Mouse (Mus musculus) cerebral cortex, adult 2 months (tissue): Measurements from ENCODE around the gene Akap13.

Source experiments
- WGBS: fragments of 180-500 bp; shearing (Covaris S2); methylation state at CpG from one replicate; pipeline ENCODE4 v1.1.7; 2018; 5-methylcytosine and 5-hydroxymethylcytosine counted together

The Akap13 gene

DNA sequence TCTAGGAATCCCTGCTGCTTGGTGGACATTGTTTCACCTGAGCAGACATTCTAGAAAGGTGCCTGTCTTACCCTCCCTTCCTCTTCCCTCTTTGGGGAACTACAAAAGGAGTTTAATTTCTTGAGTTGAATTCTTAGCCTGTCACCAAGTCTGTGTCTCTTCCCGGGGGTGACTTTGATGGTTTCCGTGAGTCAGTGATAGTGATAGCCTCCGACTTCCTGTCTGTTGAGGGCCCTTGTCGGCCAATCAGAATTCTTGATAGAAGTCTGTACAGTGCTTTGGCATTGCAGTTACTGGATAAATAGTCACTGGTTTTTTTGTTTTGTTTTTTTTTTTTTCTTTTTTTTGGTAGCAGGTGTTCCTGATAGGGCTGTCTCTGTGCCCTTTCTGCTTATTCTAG, 116.8 kb downstream of the Akap13 start:
- WGBS = 87% methylated on average over 4 of the region's 4 CpGs

DNA sequence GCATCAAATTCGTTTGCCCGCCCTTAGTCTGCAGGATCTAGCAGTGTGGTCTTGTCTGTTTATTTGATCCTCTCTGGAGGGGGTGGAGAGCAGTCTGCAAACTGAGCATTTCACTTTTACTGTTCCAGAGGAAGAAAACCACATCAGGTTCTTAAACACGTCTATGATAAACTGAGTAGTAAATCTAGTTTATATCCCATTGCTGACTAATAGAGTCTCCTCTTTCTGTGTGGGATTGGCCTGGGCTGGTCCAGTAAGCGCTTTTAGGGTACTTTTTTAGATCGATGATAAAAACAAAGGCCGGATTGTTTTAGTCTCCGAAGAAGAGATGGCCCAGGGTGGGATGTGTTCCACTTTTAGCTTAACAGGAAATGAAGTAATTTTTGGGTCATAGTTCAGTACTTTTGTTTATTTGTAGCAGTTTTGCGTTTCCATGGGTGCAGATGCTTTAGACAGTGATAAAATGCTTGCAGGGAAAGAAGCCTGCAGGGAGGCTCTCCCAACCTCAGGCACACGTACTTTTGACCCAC, 119.9 kb downstream of the Akap13 start:
- 62% methylated on average over 9 of the region's 9 CpGs for WGBS

DNA sequence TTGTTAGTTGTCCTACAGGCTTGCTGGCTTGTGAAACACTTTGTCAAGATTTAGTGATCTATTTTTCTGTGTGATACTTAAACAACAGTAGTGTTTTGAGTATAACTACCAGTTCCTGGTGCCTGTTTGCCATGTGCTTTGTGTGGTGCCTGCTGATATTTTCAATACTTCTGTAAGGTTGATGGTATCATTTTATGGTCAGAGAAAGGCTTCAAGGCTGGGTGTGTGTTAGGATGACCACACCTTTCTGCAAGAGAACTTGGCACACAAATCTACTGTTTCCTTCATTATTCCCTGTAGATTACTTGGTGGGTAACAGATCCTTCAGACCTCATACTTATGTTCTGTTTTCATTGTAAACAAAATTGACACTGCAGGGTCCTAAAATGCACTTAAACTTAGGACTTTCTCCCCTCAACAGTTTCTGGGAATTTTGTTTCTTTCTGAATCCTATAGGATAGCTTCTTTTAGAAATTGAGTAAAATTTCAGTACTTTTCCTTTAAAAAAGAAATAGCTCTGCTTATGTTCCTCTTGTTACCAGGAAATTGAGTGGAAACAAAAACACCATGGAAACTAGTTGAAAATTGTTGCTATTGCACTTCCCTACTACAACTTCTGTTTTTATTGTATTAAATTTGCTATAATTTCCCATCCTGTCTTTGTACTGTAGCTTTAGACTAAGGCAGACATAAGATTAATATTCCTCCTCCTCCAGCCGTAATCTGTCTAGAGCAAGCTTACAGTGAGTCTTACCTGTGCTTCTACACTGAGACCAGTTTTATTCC, 120.7 kb downstream of the Akap13 start:
- 93% methylated on average over 1 of the region's 1 CpGs for WGBS

- WGBS = 98% methylated on average over 2 of the region's 2 CpGs
Observed at GRCm38 (mm10) chr7:75576851-75577250, 121.5 kb downstream of the Akap13 start.

- WGBS = 86% methylated on average over 6 of the region's 6 CpGs
Observed at GRCm38 (mm10) chr7:75577353-75577752, 122.0 kb downstream of the Akap13 start.

DNA sequence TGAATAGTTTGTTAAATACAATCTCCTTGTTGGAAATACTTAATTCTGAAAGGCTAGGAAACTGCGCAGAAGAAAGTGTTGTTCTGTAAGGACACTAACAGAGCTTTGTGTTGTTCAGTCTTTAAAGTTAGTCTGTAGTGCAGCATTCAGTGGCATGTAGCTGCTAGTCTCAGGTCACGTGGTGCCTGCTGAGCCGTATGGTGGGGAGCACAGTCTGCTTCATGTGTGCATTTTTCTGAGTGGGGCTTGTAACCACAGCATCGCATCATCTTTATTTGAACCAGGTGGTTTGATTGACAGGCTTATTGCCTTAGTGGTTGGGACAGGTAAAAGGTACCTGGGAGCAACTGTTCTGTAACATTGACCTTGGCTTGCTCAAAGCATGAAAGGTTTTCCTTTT, 123.3 kb downstream of the Akap13 start:
- WGBS = 90% methylated on average over 4 of the region's 4 CpGs

GRCm38 (mm10) chr7:75582091-75582490, 126.8 kb downstream of the Akap13 start:
- 91% methylated on average over 4 of the region's 4 CpGs for WGBS

- 88% methylated on average over 2 of the region's 2 CpGs for WGBS
Observed at GRCm38 (mm10) chr7:75584100-75584499, 128.8 kb downstream of the Akap13 start.

DNA sequence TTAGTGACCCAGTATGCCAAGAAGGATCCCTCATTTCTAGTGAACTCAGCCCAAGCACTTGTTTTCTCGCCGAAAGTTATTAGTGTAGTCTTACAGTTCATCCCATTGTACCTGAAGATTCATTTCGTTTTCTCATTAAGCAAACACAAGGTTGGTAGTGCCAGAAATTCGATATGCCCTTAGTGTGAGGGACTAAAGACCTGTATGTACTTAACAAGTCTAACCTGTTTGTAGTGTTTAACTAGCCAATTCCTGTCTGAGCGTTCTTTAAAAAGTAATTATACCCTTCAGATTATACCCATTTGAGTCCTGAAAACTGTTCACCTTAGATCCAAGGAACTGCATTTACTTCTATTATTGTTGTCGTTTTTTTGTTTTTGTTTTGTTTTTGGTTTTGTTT, 130.1 kb downstream of the Akap13 start:
- 93% methylated on average over 6 of the region's 6 CpGs for WGBS

GRCm38 (mm10) chr7:75586113-75586512, 130.8 kb downstream of the Akap13 start:
- 44% methylated on average over 14 of the region's 14 CpGs for WGBS

DNA sequence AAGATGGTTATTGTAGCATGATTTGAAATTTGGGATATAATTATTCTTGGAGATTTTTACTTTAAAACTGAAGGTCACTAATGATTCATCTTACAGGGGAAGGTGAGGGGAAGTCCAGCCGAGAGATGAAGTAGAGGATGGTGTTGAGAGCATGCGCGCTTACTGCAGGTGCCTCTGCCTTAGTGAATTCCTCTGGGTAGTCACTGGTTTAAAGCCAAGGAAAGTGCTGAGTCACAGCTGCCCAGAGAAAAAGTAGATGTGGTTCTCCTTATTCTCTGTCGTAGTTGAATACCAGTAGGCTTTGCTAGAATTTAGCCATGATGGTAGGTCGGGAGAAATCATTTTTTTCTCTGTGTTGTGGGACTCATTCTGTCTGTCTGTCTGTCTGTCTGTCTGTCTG, 132.4 kb downstream of the Akap13 start:
- WGBS = 67% methylated on average over 5 of the region's 5 CpGs

DNA sequence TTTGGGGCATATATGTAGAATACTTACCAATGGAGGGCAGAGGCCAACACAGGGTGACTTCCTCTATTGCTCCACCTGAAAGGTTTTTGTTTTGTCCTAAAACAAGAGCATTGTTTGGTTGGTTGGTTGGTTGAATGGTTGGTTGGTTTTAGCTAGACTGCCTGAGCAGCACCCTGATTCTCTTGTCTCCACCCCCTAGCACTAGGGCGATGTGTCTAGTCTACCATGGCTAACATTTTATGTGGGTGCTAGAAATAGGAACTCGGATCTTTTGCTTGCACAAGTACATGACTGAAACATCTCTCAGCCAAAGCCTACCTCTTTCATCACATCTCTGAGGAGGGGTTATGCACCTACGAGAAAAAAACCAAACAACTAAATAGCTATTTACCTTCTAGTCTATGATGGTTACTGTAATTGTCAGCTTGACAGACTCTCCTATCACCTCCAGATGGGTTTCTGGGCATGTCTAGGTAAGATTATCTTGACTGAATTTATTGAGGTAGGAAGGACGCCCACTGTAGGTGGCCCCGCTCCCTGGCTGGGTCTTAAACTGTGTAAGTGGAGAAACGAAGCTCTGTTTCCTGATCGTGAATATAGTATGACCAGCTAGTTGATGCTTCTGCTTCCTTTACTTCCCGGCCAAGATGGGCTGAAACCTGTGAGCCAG, 134.1 kb downstream of the Akap13 start:
- 91% methylated on average over 8 of the region's 8 CpGs for WGBS

- WGBS = 92% methylated on average over 1 of the region's 1 CpGs
Observed at GRCm38 (mm10) chr7:75591961-75592360, 136.6 kb downstream of the Akap13 start.

- WGBS = 85% methylated on average over 5 of the region's 5 CpGs
Observed at GRCm38 (mm10) chr7:75594801-75595200, 139.5 kb downstream of the Akap13 start.

- WGBS = 77% methylated on average over 6 of the region's 6 CpGs
Observed at GRCm38 (mm10) chr7:75596058-75596748, 140.9 kb downstream of the Akap13 start.

- WGBS = 93% methylated on average over 2 of the region's 2 CpGs
Observed at GRCm38 (mm10) chr7:75597840-75598239, 142.5 kb downstream of the Akap13 start.

GRCm38 (mm10) chr7:75600360-75601075, 145.2 kb downstream of the Akap13 start:
- WGBS = 82% methylated on average over 6 of the region's 6 CpGs

DNA sequence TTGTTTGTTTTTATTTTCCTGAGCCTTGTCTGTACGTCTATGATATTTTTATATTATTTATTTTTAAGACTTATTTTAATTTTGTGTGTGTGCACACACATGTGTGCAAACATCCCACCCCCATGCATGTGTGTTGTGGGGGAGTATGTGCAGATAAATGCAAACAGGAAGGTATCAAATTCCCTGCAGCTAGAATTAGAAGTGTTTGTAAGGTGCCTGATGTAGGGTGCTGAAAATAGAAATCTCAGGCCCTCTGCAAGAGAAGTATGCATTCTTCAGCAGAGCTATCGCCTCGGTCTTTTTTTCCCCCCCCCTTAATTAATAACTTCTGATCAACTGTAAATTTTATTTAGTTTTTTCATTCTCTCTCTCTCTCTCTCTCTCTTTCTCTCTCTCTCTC, 151.9 kb downstream of the Akap13 start:
- WGBS = 86% methylated on average over 3 of the region's 3 CpGs

DNA sequence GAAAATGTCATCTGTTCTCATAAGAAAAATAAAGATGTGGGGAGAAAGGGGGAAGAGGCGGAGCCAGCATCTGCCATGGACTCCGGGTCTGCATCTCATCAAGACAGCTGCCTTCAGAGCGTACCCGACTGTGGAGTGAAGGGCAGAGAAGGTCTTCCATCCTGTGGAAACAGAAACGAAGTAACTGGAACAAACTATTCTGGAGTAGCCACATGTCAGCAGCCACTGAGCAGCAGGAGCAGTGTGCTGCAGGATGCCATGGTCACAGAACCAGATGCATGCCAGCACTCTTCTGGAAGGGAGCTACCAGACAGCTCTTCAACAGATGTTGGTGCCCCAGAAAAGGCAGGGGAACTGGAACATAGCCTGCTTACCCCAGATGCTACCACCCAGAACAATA, 153.4 kb downstream of the Akap13 start:
- WGBS = 70% methylated on average over 5 of the region's 5 CpGs

- WGBS = 89% methylated on average over 14 of the region's 14 CpGs
Observed at GRCm38 (mm10) chr7:75609456-75610262, 154.3 kb downstream of the Akap13 start.

DNA sequence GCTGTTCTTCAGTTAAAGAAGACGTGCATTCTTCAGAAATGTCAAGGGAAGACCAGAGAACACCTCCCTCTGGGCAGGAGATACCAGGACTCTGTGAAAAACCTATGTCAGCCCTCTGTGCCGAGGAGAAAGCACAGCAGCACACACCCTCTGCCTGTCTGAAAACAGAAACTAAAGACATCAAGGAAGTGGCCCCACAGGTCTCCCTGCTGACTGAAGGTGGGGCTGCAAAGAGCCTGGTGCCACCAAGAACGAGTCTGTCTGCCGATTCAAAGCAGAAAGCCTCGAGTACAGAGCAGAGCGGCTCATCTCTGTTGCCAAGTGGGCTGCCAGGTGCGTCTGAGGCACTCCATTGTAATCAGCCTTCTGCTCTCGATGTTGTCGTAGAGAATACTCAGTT, 155.1 kb downstream of the Akap13 start:
- WGBS = 68% methylated on average over 9 of the region's 9 CpGs
